Mouse (Mus musculus) cerebellum, adult 2 months (tissue): Measurements from ENCODE around the gene Mapk8. TPM values are rescaled to one million over a fixed set of nuclear protein-coding genes. Genes with fewer than 3 reads are reported as not detected.

Experiments
- DNase-seq, 2 experiments: peaks; one replicate each; pipeline ENCODE4 v3.0.0; 2021
- H3K27ac ChIP-seq: fragments of 200-500 bp; 2 replicates; pipeline ENCODE4 v1.5.1; 2012; ENCODE audit warnings: low read length, control low read depth, inconsistent platforms; ENCODE audit not compliant: insufficient read depth
- H3K27me3 ChIP-seq: fragments of 200-500 bp; 2 replicates; pipeline ENCODE4 v1.6.1; 2012; ENCODE audit warnings: inconsistent platforms, mild to moderate bottlenecking, low read length, moderate library complexity; ENCODE audit not compliant: control insufficient read depth, insufficient read depth
- H3K4me1 ChIP-seq: fragments of 200-500 bp; 2 replicates; pipeline ENCODE4 v1.6.1; 2011; ENCODE audit warnings: low read length; ENCODE audit not compliant: control insufficient read depth, insufficient read depth
- H3K4me3 ChIP-seq: fragments of 200-500 bp; replicated peaks from 2 replicates; pipeline ENCODE3; 2011; ENCODE audit warnings: mild to moderate bottlenecking, low read depth, low read length, control low read depth; ENCODE audit not compliant: insufficient read depth
- CTCF ChIP-seq: fragments of 200-500 bp; IDR thresholded peaks from 2 replicates; pipeline ENCODE4 v1.5.1; 2011; ENCODE audit warnings: low read depth, mild to moderate bottlenecking, control low read depth, low read length, moderate library complexity, borderline replicate concordance; ENCODE audit not compliant: insufficient read depth
- POLR2A ChIP-seq: fragments of 200-500 bp; IDR thresholded peaks from 2 replicates; pipeline ENCODE4 v1.6.1; 2011; ENCODE audit warnings: low read length, control low read depth, borderline replicate concordance; ENCODE audit not compliant: insufficient read depth
- WGBS: fragments of 180-500 bp; shearing (Covaris S2); methylation state at CpG from one replicate; pipeline ENCODE4 v1.1.7; 2018; 5-methylcytosine and 5-hydroxymethylcytosine counted together
- polyA plus RNA-seq: library from polyadenylated mRNA; depleted of rRNA; stranded (reverse); fragments of >200 nt; gene quantifications from 2 replicates; pipeline ENCODE4 v1.2.3, GENCODE M21; 2012

Mapk8 gene
- polyA plus RNA-seq, 1 experiment = 46.8 TPM

- no peak for DNase-seq
- H3K4me1 ChIP-seq = no peaks in the 10 kb centered on the region
- no peak for TF ChIP-seq POLR2A
- TF ChIP-seq CTCF = no peak
- no peaks in the 10 kb centered on the region for H3K27me3 ChIP-seq
- no peak overlapping the region for H3K4me3 ChIP-seq
- no peak overlapping the region for H3K27ac ChIP-seq
Measured at GRCm38 (mm10) chr14:33424124-33424523, 22.8 kb downstream of the Mapk8 start.

DNA sequence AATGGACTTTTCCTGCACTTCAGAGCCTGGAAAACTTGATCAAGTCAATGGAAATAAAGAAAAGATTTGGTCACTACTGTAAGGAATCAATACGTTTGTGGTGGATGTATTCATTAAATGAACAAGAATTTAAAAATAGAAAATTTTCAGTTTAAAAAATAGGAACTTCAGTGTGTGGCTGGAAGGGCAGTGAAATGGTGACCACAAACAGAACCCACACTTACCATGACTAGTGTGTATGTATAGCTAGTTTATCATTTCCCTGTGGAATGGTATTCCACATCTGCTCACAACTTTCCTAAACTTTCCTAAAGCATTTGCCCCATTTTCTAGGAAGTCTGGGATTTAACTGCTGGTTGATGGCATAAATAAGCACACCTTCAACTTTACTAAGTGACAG lies 24.0 kb downstream of the Mapk8 start:
- Histone ChIP-seq H3K27me3 (no peaks in the 10 kb centered on the region), H3K27ac (no peak overlapping the region), H3K4me3 (no peak overlapping the region), H3K4me1 (no peaks in the 10 kb centered on the region)
- TF ChIP-seq CTCF (no peak), POLR2A (no peak)
- 91% methylated on average over 1 of the region's 1 CpGs for WGBS
- DNase-seq = no peak

GRCm38 (mm10) chr14:33418311-33418909 lies 28.5 kb downstream of the Mapk8 start:
- 78% methylated on average over 3 of the region's 3 CpGs for WGBS
- TF ChIP-seq POLR2A = no peak
- no peak for TF ChIP-seq CTCF
- H3K4me3 ChIP-seq = no peak overlapping the region
- H3K27me3 ChIP-seq = no peaks in the 10 kb centered on the region
- no peak overlapping the region for H3K27ac ChIP-seq
- no peaks in the 10 kb centered on the region for H3K4me1 ChIP-seq
- DNase-seq = no peak

DNA sequence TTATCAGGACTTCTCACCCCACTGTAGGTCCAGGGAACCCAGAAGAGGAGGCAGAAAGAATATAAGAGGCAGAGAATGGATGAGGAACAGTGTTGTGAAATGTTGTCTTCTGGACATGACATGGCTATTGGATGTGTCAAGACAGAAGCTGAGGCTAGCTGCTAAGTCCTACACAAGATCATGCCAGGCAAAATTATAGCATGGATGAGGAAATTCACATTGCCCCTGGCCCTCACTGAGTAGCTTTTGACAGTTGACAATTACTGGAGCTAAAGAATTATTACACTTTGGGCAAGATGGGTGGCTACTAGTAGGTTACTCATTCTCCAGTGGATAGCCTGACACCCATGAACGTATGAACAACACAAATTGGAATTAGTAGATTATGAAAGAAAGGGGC lies 31.2 kb downstream of the Mapk8 start:
- Histone ChIP-seq H3K4me1 (no peaks in the 10 kb centered on the region), H3K27me3 (no peaks in the 10 kb centered on the region), H3K4me3 (no peak overlapping the region), H3K27ac (no peak overlapping the region)
- no peak for DNase-seq
- TF ChIP-seq POLR2A (no peak), CTCF (no peak)
- 93% methylated on average over 1 of the region's 1 CpGs for WGBS

DNA sequence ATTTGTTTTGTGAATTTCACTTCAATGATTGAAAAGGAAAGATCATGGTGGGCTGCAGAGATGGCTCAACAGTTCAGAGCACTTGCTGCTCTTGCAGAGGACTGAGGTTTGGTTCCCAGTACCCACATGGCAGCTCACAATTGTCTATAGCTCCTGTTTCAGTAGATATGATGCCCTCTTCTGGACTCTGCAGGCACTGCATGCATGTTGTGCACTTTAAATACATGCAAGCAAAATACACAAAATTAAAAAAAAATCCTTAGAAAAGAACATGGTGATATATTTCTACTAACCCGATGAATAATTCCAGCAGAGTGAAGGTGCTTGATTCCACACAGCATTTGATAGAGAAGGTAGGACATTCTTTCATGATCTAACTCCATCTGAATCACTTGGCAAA lies 44.6 kb downstream of the Mapk8 start:
- Histone ChIP-seq H3K4me3 (no peak overlapping the region), H3K27me3 (no peaks in the 10 kb centered on the region), H3K4me1 (no peaks in the 10 kb centered on the region), H3K27ac (no peak overlapping the region)
- 95% methylated on average over 1 of the region's 1 CpGs for WGBS
- no peak for DNase-seq
- TF ChIP-seq CTCF (no peak), POLR2A (no peak)

- DNase-seq = no peak
- no peaks in the 10 kb centered on the region for H3K4me1 ChIP-seq
- H3K27ac ChIP-seq = no peak overlapping the region
- no peaks in the 10 kb centered on the region for H3K27me3 ChIP-seq
- WGBS = 87% methylated on average over 3 of the region's 3 CpGs
- TF ChIP-seq CTCF (no peak), POLR2A (no peak)
- no peak overlapping the region for H3K4me3 ChIP-seq
Measured at GRCm38 (mm10) chr14:33400019-33400418, 46.9 kb downstream of the Mapk8 start.

GRCm38 (mm10) chr14:33398065-33398860 lies 48.7 kb downstream of the Mapk8 start:
- Histone ChIP-seq H3K27ac (no peak overlapping the region), H3K4me1 (no peaks in the 10 kb centered on the region), H3K4me3 (no peak overlapping the region), H3K27me3 (no peaks in the 10 kb centered on the region)
- 98% methylated on average over 5 of the region's 5 CpGs for WGBS
- TF ChIP-seq POLR2A (no peak), CTCF (no peak)
- DNase-seq = no peak
